Mouse (Mus musculus): ENCODE data around the gene Spic.
"Not testable (repeated sequence)": the region's sequence is repeated elsewhere in the genome, so short reads cannot be mapped to it uniquely, and the experiment has no call there.

The Spic gene

DNA sequence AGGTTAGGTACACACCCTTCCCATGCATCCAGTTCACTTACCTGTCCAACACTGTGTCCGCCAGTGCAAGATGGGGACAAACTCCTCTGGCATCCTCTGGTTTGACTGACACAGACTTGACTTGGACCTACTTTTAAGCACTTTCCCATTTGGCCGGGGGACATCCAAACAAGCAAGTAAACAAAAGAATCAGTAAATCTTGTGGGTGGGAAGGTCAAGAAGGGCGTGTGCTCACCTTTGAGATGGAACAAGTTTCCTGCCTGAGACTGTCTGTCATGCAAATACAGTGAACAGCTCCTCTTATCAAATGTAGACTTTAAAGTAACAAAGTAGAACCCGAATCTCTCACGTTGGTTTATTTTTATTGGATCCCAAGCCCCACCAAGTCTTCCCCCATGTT lies at the start of gene Spic:
Gene Spic (minus strand): TSS at position 91 of the 400 bp plus-strand sequence.
- no peak for DNase-seq (ENCODE audit: low spot score in 2 of 2)

DNA sequence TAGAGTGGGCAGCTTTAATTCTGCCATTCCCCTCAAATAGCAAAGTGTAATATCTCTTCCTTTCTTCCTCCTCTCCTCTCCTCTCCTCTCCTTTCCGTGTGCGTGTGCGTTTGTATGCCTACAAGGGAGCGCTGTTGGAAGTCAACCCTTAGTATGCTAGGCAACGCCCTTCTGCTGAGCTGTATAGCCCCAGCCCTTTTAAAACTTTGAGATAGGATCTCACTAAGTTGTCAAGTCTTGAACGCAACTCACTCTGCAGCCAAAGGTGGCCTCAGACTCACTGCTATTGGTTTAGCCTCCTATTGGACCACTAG lies 47.5 kb upstream of the Spic start:
- DNase-seq (ENCODE audit: low spot score in 2 of 2): no peak

DNA sequence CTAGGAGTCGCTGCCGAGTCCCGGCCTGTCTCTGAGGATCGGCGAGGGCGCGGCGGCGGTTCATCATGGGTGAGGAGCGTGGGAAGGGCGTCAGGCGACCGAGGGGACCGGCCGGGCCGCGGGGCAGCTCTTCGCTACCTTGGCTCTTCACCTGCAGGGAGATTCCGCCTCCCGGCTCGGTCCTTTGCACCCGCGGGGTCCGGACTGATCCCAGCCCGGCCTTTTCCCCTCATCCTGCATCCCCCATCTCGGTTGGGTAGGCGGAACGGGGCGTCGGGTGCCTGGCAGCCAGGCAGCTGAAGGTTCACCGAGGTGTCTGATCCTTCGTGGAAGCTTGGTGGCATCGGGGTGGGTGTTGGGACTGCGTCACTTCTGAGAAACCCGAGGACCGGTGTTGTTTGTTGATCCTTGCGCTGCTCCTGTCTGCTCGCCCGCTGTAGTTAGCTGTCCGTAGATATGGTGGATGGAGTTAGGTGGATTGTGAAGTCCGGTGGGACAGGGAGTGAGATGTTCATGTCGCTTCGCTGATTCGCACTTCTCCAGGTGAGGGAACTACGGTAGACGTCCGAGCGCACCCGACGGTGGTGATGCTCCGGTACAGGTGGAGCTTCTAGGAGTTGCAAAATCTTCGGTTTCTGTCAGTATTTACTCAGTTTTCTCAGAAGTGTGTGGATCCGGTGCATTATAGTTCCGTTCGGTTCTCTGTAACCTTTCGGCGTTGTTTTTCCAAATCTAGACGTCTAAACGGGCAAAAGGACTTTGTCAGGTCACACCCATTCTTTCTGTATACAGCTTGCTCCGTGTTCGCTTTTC lies 46.9 kb upstream of the Spic start:
- DNase-seq (ENCODE audit: low spot score in 2 of 2): no peak

DNA sequence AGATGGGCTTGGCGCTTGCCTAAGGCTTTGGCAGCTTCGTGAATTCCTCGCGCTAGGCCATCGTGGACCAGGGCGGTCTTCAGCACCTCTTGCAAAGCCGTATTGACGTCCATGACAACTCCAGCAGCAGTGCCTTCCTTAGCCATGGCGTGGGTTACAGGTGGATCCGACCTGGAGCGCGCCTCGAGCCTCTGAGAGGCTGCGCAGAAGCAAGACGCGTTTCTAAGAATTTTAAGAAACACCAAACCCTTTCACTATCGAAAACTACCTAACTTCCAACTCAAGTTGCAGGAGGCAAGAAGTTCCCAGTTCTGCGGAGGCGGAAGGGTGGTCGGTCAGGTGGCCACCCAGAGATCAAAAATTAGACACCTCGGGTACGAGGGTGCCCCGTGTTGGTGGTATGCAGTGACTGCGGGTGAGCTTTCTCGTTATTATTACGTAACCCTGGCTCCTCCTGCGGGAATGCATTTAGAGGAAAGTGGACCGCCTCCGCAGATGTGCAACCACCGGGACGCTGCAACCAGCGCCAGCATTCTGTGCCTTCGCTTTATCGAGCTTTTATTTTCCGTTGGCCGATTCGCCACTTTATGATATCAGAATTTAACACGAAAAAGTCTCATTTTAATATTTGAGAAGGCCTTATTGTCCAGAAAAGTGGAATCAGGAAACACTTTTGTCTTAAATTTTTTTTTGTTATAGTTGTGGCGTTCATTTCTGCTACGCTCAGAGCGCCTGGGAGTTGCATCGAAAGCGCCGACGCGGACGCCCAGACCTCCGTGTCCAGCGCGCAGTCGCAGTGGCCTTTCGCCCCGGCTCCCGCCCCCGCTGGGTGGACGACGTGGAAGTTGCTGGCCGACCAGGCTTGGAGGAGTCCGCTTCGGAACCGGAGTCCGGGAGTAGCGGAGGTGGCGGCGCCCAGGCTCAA lies 46.0 kb upstream of the Spic start, which contains the start of gene Arl1:
Gene Arl1 (plus strand): TSS at position 288 of the 925 bp plus-strand sequence.
- peak; percentile 86 to 92 for DNase-seq (ENCODE audit: low spot score in 2 of 2)

DNA sequence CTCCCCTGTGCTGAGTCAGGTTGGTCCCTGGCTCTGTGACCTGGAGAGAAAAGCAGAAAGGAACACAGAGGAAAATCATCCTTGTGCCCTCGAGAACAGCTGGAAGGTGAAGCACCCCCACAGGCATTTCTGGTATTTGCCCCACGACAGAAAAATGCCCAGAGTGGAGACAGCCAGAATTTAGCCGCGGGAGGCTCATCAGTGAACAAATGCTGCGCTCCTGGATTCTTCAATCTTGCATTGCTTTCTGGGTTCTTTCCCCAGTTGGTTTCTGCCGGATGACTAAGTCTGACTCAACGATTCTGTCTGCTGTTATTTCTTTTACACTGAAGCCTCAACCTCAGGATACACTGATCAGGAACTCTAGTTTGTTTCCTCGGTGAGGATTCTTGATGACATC lies 43.4 kb upstream of the Spic start:
- DNase-seq (ENCODE audit: low spot score in 2 of 2): no peak

DNA sequence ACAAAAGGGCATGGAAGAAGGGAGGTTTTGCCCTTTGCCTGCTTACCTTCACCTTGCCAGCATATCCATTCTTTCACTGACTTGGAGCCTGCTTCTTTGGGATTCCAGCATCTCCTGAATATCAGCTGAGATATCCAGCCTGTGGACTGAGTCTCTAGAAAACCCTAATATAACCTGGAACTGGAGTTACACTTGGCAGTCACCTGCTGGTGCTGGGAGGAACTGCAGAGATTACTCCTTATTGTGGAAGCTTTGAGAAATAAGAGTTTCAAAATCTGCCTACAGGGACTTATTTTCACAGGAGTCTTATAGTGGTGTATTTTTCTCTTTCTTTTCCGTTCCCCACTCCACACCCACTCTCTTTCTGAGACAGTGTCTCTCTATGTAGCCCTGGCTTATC lies 42.3 kb upstream of the Spic start:
- peak in 1 of 2 experiments; percentile 30 for DNase-seq (ENCODE audit: low spot score in 2 of 2)

DNA sequence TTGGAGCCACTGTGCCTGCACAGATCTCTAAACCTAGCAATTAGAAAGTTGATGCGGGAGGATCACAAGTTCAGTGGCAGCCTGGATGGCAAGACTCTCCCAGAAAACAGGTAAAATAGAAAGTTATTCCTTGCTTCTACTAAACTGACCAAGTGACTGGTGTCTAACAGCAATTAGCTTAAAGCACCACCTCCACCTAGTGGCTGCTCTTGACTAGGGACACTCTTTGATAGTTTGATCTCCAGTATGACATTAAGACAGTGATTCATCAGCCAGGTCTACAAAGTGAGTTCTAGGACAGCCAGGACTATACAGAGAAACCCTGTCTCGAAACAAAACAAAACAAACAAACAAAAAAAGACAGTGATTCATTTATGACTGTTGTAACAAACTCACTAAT lies 40.5 kb upstream of the Spic start:
- peak in 1 of 2 experiments; percentile 11 for DNase-seq (ENCODE audit: low spot score in 2 of 2)

DNA sequence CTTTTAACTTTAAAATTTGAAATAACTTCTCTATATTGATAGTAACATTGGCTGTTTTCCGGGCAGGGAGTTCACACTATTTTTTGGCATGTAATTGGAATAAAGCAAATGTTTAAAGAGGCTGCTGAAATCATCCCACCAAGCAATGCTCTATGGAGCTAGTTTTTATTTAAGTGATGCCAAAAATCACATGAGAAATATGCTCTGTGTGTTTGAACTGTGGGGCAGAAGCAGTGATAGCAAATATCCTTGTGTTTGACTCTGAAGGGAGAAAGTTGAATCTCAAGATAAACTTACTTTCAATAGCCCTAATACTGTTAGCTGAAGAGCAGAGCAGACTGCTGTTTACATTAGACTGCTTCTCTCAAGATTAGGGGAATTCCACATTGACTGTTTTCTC lies 34.8 kb upstream of the Spic start:
- DNase-seq (ENCODE audit: low spot score in 2 of 2): no peak

DNA sequence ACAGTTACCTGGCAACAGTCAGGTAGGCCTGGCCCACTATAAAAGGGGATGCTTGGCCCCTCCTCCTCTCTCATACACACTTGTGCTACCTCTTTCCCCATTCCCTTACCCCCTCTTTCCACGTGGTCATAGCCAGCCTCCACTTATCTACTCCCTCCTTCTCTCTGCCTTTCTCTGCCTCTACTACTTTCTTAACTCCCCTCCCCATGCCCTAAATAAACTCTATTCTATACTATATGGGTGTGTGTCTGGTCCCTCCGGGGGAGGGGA lies 32.9 kb upstream of the Spic start:
- no peak for DNase-seq (ENCODE audit: low spot score in 2 of 2)

DNA sequence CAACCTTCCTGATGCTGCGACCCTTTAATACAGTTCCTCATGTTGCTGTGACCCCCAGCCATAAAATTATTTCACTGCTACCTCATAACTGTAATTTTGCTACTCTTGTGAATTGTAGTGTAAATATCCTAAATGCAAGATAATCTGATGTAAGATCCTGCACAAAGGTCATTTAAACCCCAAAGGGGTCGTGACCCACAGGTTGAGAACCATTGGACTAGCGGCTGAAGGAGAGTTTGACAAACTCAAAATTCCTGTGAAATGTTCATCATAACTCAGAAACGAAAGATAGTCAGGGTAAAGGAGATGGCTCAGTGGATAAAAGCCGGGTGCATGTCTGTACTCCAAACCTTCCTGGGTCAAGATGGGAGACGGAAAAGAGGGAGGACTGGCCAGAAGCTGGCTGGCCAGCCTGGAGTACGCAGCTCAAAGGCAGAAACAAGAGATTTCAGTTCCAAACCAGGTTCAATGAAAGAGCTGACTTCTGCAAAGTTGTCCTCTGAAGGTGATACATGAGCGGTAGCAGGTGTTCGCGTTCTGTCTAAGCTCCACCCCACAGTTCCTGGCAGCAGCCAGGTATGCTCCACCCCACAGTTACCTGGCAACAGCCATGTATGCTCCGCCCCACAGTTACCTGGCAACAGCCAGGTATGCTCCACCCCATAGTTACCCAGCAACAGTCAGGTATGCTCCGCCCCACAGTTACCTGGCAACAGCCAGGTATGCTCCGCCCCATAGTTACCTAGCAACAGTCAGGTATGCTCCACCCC lies 32.4 kb upstream of the Spic start:
- no peak for DNase-seq (ENCODE audit: low spot score in 2 of 2)

DNA sequence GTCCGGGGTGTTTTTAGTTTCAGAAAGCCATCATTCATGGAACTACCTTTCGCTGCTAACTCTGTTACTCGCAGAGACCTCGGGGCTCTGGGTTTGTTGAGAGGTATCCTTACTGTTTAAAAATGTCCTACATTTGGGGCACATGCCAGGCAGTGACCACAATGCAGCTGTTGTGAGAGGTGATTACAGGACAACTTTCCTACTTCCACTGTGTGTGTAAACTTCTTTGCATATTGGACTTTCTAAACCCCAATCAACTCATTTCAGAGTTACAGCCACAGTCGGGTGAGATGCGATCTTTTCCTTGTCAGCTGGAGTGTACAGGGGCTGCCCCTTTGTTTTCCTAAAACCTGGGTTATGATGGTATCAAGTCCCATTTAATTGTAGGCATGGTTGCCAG lies 30.8 kb upstream of the Spic start:
- no peak for DNase-seq (ENCODE audit: low spot score in 2 of 2)

DNA sequence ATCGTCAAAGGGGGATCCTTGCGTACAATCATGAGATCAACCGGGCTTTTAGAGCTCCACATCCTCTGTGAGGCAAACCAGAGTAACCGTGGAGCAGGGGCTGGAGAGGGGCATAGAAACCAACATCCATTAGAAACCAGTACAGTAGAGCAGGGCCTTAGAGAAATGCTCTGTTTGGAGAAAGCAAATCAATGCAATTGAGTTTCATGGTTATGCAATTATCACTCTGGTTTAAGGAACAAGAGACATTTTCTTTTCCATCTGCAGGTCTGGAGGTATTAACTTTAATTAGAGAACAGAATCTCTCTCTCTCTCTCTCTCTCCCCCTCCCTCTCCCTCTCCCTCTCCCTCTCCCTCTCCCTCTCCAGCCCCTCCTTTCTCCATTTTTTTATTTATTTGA lies 29.9 kb upstream of the Spic start:
- DNase-seq (ENCODE audit: low spot score in 2 of 2): no peak

DNA sequence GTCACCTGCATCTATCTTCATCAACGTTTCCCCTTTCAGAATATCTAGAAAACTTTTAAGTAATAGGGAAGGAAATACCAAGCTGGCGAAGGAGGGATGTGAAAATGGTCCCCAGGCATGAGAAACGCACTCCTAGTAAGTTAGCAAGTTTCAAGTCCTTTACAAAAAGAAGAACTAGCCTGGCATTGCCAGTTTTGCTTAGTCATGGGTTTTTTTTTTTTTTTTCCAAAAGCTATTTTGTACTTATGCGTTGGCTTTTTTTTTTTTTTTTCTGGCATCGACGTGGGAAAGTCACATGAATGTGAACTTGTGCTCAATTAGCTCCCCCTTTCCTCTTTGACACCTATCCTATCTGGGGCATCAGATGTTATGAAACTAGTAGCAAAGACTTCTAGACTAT lies 27.5 kb upstream of the Spic start:
- DNase-seq (ENCODE audit: low spot score in 2 of 2): no peak

DNA sequence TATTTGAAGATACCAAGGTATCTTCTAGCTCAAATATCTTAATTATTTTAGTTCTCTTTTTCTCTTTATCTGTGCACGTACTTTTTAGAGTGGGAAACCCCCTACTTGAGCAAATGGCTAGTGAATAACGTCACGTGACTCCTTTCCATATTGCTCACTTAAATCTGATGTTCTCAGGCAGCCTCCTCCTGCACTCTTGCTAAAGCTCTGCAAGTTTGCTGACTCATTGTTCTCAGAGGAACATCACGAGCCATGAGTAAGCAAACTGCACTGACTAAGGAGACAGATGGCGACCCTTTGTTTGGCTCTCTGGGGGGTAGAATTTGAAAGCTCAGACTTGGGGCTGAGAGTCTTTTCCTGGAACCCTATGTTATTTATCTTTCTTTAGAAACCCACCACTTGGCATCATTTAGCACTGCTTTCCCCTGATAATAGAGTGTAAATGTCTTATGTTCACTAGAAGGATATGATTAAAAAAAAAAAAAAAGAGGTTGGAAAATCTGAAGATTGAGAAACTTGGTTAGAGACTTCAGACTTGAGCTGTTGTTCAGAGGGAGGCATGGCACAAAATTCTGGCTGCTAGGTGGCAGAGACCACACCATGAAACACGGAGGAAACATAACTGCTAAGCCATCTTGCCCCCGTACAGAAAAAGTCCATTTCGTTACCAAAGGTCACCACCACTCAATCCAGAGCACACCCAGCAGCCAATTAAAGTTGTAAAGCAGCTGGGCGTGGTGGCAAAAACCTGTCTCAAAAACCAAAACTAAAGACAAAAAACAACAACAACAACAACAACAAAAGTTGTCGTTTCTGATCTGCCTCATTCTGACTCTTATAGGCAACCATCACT lies 24.1 kb upstream of the Spic start:
- no peak for DNase-seq (ENCODE audit: low spot score in 2 of 2)

DNA sequence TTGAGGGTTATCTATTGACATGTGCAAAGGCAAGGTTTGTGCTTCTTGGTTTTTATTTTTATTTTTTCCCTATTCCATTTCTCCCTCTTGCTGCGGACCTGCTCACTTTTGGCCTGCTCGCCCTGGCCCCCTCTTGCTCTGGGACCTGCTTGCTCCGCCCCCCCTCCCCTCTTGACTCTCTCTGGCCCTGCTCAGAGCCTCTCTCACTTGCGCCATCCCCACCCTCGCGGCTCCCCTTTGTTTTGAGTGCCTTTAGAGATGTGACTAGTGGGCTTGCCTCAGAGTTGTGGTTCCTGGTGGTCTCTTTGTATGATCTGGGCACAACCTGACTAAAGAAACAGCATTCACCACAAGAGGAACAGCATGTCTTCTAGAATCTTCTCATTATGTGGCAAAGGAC lies 16.1 kb upstream of the Spic start:
- no peak for DNase-seq (ENCODE audit: low spot score in 2 of 2)

DNA sequence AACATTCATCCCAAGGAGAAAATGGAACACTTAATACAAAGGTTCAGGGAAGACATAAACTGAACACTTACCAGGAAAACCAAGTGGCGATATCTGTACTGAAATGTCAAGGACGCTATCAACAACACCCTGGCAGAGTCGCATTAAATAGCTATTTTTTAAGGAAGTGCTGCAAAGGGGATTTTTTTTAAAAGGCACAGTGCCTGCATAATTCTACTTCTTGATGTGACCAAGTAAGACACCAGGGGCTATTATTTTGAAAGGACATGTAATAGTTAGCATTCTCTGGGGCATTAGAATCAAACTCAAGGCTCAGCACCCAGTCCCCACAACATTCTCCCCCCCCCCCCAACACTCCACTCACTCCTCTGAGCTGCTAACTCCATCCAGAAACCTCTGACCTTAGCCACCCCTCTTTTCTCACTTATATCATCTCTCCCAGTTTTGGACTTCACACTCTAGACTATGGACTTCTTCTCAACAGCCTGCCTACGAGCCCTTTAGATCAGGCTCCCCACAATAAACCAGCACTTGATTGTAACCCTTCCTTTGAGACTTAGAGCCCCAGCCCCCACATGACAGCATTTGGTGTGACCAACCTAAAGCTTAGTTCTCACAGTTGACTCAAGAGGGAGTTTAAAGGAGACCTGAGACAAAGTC lies 1.8 kb downstream of the Spic start:
- DNase-seq (ENCODE audit: low spot score in 2 of 2): no peak

DNA sequence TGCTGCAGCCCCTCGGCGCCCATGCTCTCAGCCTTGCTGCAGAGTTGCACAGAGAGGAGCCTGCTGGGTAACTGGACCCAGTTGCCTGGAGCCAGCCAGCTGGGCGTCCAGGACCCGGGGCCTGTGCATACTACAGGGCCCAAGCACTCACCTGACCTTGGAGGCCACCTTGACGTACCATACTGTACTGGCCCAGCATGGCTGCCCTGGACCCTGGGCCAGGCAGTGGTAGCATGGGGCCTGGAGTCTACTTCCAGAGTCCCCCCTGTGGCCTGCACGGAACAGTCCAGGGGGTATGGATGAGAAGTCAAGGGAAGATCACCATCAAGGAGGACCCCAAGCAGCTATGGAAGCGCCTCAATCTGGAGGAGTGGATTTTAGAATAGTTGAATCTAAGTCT lies 12.0 kb downstream of the Spic start:
- DNase-seq (ENCODE audit: low spot score in 2 of 2): no peak

DNA sequence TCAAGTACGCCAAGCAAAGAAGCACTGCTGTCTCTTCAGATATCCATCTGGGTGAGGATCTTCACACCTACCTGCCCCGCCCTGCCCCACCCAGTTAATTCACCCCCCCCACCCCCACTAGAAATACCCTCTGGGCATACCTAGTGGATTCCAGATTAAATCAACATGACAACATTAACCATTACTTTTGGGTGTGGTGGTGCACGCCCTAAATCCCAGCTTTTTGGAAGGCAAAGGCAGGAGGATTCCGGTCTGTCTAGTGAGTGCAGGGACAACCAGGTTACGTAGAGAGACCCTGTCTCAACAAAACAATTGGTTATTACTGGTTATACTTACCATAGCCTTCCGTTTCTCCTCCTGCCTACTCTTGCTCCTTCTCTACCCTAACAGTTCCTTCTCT lies 12.7 kb downstream of the Spic start:
- no peak for DNase-seq (ENCODE audit: low spot score in 2 of 2)

DNA sequence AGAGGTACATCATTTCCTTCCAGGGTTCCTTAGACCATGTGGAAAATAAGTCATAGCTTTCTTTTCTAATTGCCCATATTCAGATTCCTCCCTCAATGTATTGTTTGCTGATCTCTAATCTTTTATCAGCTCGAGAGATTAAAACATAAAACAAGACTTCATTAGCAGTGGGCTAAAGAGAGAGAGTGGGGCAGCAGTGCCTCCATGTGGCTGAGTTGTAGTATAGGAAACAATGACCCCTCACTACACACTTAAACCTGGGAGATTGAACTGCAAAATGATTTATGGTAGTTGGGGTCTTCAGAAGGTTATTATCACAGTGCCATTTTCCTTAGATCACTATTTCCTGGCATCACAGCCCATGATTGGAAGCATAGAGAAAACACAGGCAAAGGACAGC lies 15.1 kb downstream of the Spic start:
- peak in 1 of 2 experiments; percentile 10 for DNase-seq (ENCODE audit: low spot score in 2 of 2)

DNA sequence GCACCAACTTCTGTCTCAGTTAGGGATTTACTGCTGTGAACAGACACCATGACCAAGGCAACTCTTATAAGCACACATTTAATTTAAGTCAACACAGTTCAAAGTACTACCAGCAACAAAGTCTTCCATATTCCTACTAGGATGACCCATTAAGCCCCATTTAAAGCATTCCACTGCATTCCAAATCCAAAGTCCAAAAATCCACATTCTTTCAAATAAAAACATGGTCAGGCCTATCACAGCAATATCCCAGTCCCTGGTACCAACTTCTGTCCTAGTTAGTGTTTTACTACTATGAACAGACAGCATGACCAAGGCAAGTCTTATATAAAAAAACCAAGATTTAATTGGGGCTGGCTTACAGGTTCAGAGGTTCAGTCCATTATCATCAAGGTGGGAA lies 21.0 kb downstream of the Spic start:
- DNase-seq (ENCODE audit: low spot score in 2 of 2): not testable (repeated sequence)

DNA sequence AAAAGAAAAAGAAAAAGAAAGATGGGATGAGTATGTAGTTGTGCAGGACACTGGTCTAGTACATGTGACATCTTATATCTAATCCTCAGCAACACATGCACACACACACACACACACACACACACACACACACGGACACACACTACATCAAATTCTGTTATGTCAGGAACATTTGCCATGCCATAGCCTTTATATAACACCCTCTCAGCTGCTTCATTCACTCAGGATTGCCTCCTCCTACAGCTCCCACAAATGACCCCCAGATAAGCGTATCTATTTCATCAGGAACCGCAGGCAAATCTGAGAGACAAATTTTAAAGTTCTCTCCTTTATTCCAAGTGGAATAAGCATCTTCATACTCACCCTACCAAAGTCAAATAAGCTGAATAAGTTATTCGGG lies 25.9 kb downstream of the Spic start:
- DNase-seq (ENCODE audit: low spot score in 2 of 2): no peak
